Mouse (Mus musculus) embryonic fibroblast, embryonic 13.5 days (primary cell): ENCODE measurements around the gene Pla2g10. TPM values are rescaled to one million over a fixed set of nuclear protein-coding genes. Genes with fewer than 3 reads are reported as not detected.
"Not testable (repeated sequence)": the region's sequence is repeated elsewhere in the genome, so short reads cannot be mapped to it uniquely, and the experiment has no call there.

Source experiments
- H3K27ac ChIP-seq: 2 replicates; pipeline ENCODE4 v1.5.1; 2012; ENCODE audit warnings: low read length, control low read depth, inconsistent platforms; ENCODE audit not compliant: insufficient read depth
- H3K4me1 ChIP-seq: 2 replicates; pipeline ENCODE4 v1.6.1; 2011; ENCODE audit warnings: low read length; ENCODE audit not compliant: control insufficient read depth, insufficient read depth
- H3K4me3 ChIP-seq: 2 replicates; pipeline ENCODE4 v1.5.1; 2011; ENCODE audit warnings: mild to moderate bottlenecking, control low read depth, low read length; ENCODE audit not compliant: insufficient read depth
- CTCF ChIP-seq: IDR thresholded peaks from 2 replicates; pipeline ENCODE4 v1.5.1; 2011; ENCODE audit warnings: mild to moderate bottlenecking, control low read depth, low read length, moderate library complexity, borderline replicate concordance; ENCODE audit not compliant: insufficient read depth
- POLR2A ChIP-seq: IDR thresholded peaks from 2 replicates; pipeline ENCODE4 v1.6.1; 2011; ENCODE audit warnings: low read depth, mild to moderate bottlenecking, control low read depth, low read length, moderate library complexity
- polyA plus RNA-seq: library from polyadenylated mRNA; stranded (reverse); fragments of >200 nt; gene quantifications from 2 replicates; pipeline ENCODE4 v1.2.4, GENCODE M21; 2011; ENCODE audit warnings: low read depth; ENCODE audit not compliant: missing spikeins, insufficient read length

Pla2g10 gene
- polyA plus RNA-seq = not detected in 2 replicates

- H3K4me1 ChIP-seq = no peaks in the 10 kb centered on the region
- H3K27ac ChIP-seq = no peak within 1 kb of the TSS
- H3K4me3 ChIP-seq = no peak within 1 kb of the TSS
- TF ChIP-seq POLR2A (no peak), CTCF (no peak)
These were observed at the start of gene Pla2g10 for GRCm38 (mm10) chr16:13730285-13731255. TSS of gene Pla2g10 (minus strand) at chr16:13730983.

DNA sequence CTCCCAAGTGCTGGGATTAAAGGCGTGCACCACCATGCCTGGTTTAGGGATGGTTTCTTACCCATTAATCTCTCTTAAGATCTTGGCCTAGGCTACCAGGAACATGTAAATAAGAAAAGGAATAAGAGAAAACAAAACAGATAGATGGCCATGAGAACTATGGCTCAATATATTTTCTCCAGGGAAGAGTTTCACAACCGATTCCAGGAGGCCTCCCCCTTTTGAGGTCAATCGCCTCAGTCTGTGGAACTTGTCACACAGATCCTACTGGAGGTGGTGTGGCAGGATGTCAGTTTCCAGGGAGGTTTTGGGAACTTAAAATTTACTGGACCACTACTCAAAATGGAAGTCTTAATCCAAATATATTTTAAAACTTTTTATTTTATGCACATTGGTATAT, 43.9 kb upstream of the Pla2g10 start:
- H3K4me3 ChIP-seq, H3K27ac ChIP-seq, H3K4me1 ChIP-seq: not testable (repeated sequence)

- H3K4me1 ChIP-seq, H3K4me3 ChIP-seq, H3K27ac ChIP-seq: not testable (repeated sequence)
These were observed 43.2 kb upstream of the Pla2g10 start for GRCm38 (mm10) chr16:13774011-13774410.

DNA sequence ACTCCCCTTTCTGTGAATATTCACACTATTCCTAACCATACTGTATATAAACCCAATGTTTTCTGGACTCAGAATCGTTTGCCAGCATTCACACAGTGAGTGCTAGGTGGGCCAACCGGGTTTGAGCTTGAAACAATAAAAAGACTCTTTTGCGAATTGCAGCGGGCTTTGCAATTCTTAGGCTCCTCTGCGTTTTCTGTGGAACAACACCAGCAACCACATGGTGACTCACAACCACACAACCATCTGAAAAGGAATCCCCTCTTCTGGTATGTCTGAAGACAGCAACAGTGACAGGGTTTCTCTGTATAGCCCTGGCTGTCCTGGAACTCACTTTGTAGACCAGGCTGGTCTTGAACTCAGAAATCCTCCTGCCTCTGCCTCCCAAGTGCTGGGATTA, 41.3 kb upstream of the Pla2g10 start:
- H3K27ac ChIP-seq, H3K4me3 ChIP-seq, H3K4me1 ChIP-seq: not testable (repeated sequence)

- not testable (repeated sequence) for H3K4me1 ChIP-seq, H3K27ac ChIP-seq, H3K4me3 ChIP-seq
These were observed 40.8 kb upstream of the Pla2g10 start for GRCm38 (mm10) chr16:13771603-13772002.

DNA sequence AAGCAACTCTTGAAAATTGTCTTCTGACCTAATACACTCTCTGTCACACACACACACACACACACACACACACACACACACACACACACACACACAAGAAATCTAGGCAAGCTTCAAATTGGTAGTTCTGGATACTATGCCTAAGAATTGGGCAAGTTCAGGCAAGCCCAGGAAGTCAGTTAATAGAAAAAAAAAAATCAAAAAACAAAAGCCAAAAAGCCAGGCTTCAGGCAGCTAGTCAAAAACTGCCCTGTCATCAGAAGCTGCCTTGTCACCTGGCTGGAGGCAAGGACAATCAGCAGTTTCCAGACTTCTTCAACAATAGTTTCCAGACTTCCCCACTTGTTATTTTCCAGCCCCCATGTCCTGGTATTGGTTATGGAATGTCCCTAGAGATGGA, 35.6 kb upstream of the Pla2g10 start:
- Histone ChIP-seq H3K4me1 (no peaks in the 10 kb centered on the region; the same call in 1 of the 2 replicates), H3K4me3 (no peak overlapping the region), H3K27ac (peak overlapping the region; percentile 96)
- TF ChIP-seq CTCF (no peak), POLR2A (no peak)

DNA sequence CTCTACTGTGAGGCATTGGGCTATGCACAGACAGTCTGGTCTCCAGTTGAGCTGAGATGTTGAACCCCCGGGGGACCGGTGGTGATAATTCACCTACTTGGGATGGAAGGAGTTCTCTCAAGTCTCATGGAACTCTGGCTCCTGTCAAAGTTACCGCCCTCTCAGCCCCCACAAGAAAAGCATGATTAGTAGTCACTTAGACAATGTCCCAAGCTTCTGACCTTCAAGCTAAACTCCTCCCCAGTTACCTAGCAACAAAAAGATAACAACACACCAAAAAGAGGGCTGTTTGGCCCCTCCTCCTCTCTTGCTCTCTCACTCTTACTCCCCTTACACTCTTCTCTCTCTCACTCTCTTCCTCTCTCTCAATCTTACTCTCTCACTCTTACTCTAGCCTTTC, 33.7 kb upstream of the Pla2g10 start:
- Histone ChIP-seq H3K4me3 (no peak overlapping the region), H3K27ac (no peak overlapping the region), H3K4me1 (no peaks in the 10 kb centered on the region; the same call in 1 of the 2 replicates)
- TF ChIP-seq CTCF = no peak
- TF ChIP-seq POLR2A = no peak

GRCm38 (mm10) chr16:13762807-13763206, 32.0 kb upstream of the Pla2g10 start:
- not testable (repeated sequence) for H3K4me3 ChIP-seq, H3K27ac ChIP-seq, H3K4me1 ChIP-seq

GRCm38 (mm10) chr16:13757823-13758222, 27.0 kb upstream of the Pla2g10 start:
- Histone ChIP-seq H3K4me1 (no peaks in the 10 kb centered on the region), H3K4me3 (no peak overlapping the region), H3K27ac (no peak overlapping the region)
- TF ChIP-seq POLR2A (no peak), CTCF (no peak)

GRCm38 (mm10) chr16:13754400-13755190, 23.8 kb upstream of the Pla2g10 start:
- no peak for TF ChIP-seq CTCF
- no peak; the same call in 1 of the 2 replicates for TF ChIP-seq POLR2A
- Histone ChIP-seq H3K4me3 (peak overlapping the region; percentile 67), H3K27ac (0 out of 2 replicates have a peak overlapping the region, but pooled peaks have one; percentile 22), H3K4me1 (no peaks in the 10 kb centered on the region)
